In the genomic region with DNA sequence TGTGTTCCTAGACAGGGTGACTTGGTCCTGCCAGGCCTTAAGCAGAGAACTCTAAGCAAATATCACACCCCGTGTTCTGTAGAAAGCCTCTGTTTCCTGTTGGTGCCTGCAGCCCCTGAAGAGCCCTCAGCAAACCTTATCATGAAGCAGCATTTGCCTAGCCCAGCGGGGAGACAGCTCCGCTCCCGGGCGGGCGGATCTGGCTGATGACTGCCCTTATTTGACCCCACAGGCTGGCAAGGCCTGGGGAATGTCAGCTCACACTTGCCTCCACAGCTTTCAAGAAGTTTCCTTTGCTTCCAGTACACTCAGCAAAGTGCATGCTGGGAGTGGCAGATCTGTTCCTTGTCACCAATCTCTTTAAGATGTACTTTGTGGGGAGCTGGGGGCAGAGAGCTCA, we compare ENCODE assay signal across 8 mouse cellular contexts. TPM values are rescaled to one million over a fixed set of nuclear protein-coding genes. Genes with fewer than 3 reads are reported as not detected.
DNase-seq lines count a peak whose midpoint lies in the region; ATAC-seq lines count a peak whose summit lies in the region.

No protein-coding gene starts in this region.

- peak; percentile 51 for ATAC-seq in megakaryocyte, adult 5-6 weeks (ENCODE audit: poor library complexity, severe bottlenecking)

- DNase-seq in CD4-positive, CD25-positive, alpha-beta regulatory T cell, adult 2 months (ENCODE audit: low read depth, low spot score), result peak; percentile 44
- peak; percentile 67 for DNase-seq in embryo, embryonic 11 days
- peak; percentile 83 for DNase-seq in heart, postnatal 4 days
- no peak for DNase-seq in ovary, postnatal 10 days (ENCODE audit: low spot score)
- DNase-seq in layer of hippocampus, adult 9-10 months (ENCODE audit: low spot score), result no peak
- DNase-seq in adrenal gland, adult 8-10 months, result no peak
- DNase-seq in adipocyte (ENCODE audit: low spot score), result no peak

RNA-seq across cellular contexts. Expression of a gene that starts 40.3 kb away (rescaled TPM):
- 100 to 1,000 TPM; 104 to 113 TPM for total RNA-seq in heart, postnatal 4 days (2021)
- 28.0 and 34.1 TPM in 2 replicates for total RNA-seq in megakaryocyte, adult 5-6 weeks (2015)
- 13.8 and 21.3 TPM in 2 replicates for total RNA-seq in megakaryocyte, adult 5-6 weeks (2017)
- 100 to 1,000 TPM; 153 to 192 (median 166) TPM for total RNA-seq in adrenal gland, adult 8-10 months (2022)

RNA-seq across cellular contexts. Expression of a gene that starts 57.7 kb away (rescaled TPM):
- 10 to 100 TPM; 16.4 to 21.5 TPM for total RNA-seq in heart, postnatal 4 days (2021)
- total RNA-seq in megakaryocyte, adult 5-6 weeks (2015), result 260 and 265 TPM in 2 replicates
- 252 and 267 TPM in 2 replicates for total RNA-seq in megakaryocyte, adult 5-6 weeks (2017)
- 10 to 100 TPM in 3 of 4 experiments, 1 to 10 TPM in 1; 7.1 to 20.3 (median 15.2) TPM for total RNA-seq in adrenal gland, adult 8-10 months (2022)

Comparison
In these comparisons a context has a peak if more than half of its experiments do, and no peak if none do; other contexts are left out.
1. DNase-seq: peak in CD4-positive, CD25-positive, alpha-beta regulatory T cell, adult 2 months (single experiment), embryo, embryonic 11 days (single experiment) and heart, postnatal 4 days (single experiment); none in ovary, postnatal 10 days (single experiment), layer of hippocampus, adult 9-10 months (single experiment), adrenal gland, adult 8-10 months (single experiment) and adipocyte (single experiment).
2. RNA of a gene that starts 57.7 kb away (total RNA-seq): 252 to 267 TPM in megakaryocyte, adult 5-6 weeks; 16.4 to 21.5 TPM in heart, postnatal 4 days and 7.1 to 20.3 TPM in adrenal gland, adult 8-10 months; every median in the first group is over 10 times any median in the second.